Mouse (Mus musculus): Measurements from ENCODE around the gene Rc3h2. TPM values are rescaled to one million over a fixed set of nuclear protein-coding genes. Genes with fewer than 3 reads are reported as not detected.

The Rc3h2 gene
- polyA plus RNA-seq, 1 experiment from 2014 or later = 33.4 TPM

- no peaks in the 10 kb centered on the region for H3K4me1 ChIP-seq (replicated peaks; ENCODE audit: control insufficient read depth, insufficient read depth, low read length)
- under 1% methylated on average over 41 of the region's 42 CpGs for WGBS
Observed at GRCm38 (mm10) chr2:37358633-37359540, 63.8 kb downstream of the Rc3h2 start, which contains the start of gene Pdcl. Pdcl (minus strand) TSS chr2:37359332.

DNA sequence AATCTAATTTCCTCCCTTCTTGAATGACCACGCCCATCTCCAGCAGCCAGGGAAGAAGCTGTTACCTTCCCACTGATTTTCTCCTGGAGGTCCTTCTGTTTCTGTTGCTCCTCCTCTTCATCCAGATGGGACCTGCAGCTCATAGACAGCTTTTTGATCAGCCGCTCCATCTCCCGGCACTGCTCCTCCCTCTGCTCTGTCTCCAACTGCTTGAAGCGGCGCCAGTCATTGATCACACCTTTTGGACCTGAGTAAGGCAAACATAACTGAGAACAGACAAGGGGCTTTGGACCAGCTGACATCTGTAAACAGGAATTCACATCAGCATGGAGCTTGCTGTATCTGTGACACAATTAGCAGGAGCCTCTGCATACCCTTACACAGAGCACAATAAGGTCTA, 67.1 kb downstream of the Rc3h2 start:
- Histone ChIP-seq H3K4me2 (replicated peaks; ENCODE audit: low read depth, low read length) (no peak overlapping the region), H3K9ac (ENCODE audit: low read depth, low read length) (no peak overlapping the region), H3K4me3 (ENCODE audit: low read depth, low read length) (no peak overlapping the region), H3K27me3 (ENCODE audit: control insufficient read depth, insufficient read depth, low read length) (no peaks in the 10 kb centered on the region), H3K36me3 (ENCODE audit: control insufficient read depth, insufficient read depth, low read length) (peaks cover 24% of the 10 kb centered on the region), H3K9me3 (ENCODE audit: control insufficient read depth, low read length) (no peaks in the 10 kb centered on the region), H3K27ac (ENCODE audit: low read depth, low read length) (no peak overlapping the region), H3K4me1 (replicated peaks; ENCODE audit: control insufficient read depth, insufficient read depth, low read length) (no peaks in the 10 kb centered on the region)
- ATAC-seq (ENCODE audit: low FRiP score) (no peak), DNase-seq (ENCODE audit: low spot score) (no peak)
- 98% methylated on average over 5 of the region's 5 CpGs for WGBS

More at GRCm38 (mm10) chr2:37358633-37359540, 63.8 kb downstream of the Rc3h2 start, which contains the start of gene Pdcl:
- peak; percentile 99 for ATAC-seq (ENCODE audit: low FRiP score)
- Histone ChIP-seq H3K9ac (ENCODE audit: low read depth, low read length) (peak within 1 kb of the TSS; percentile 72), H3K36me3 (ENCODE audit: control insufficient read depth, insufficient read depth, low read length) (peaks cover 10% of the 10 kb centered on the region; the same call in 1 of the 2 replicates), H3K4me3 (ENCODE audit: low read depth, low read length) (peak within 1 kb of the TSS; percentile 67), H3K27ac (ENCODE audit: low read depth, low read length) (peak within 1 kb of the TSS; percentile 92), H3K4me2 (replicated peaks; ENCODE audit: low read depth, low read length) (peak within 1 kb of the TSS; percentile 30), H3K27me3 (ENCODE audit: control insufficient read depth, insufficient read depth, low read length) (no peaks in the 10 kb centered on the region), H3K9me3 (ENCODE audit: control insufficient read depth, low read length) (no peaks in the 10 kb centered on the region)
- peak; percentile 90 for DNase-seq (ENCODE audit: low spot score)

DNA sequence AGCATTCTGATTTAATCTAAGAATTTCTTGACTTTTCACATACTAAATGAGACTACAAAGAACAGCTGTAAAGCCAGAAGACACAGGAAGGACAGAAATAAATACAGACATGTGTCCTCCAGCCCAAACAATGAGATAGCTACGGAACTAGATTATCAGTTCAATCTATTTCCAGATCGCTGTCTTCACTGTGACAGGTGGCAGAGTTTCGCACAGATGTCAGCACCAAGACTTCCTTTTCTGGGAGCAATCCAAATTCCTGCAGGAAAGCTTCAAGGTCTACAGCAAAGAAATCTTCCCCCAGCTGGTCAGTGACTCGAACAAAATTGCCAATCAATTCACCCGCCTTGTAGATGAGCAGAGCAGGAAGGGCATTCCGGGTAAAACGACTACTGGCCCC, 71.0 kb downstream of the Rc3h2 start:
- H3K27ac ChIP-seq (ENCODE audit: low read depth, low read length) = no peak overlapping the region
- no peak overlapping the region for H3K4me2 ChIP-seq (replicated peaks; ENCODE audit: low read depth, low read length)
- H3K36me3 ChIP-seq (ENCODE audit: control insufficient read depth, insufficient read depth, low read length) = peaks cover 24% of the 10 kb centered on the region
- no peak overlapping the region for H3K9ac ChIP-seq (ENCODE audit: low read depth, low read length)
- WGBS = 94% methylated on average over 7 of the region's 7 CpGs
- ATAC-seq (ENCODE audit: low FRiP score) (no peak), DNase-seq (ENCODE audit: low spot score) (no peak)
- H3K4me1 ChIP-seq (replicated peaks; ENCODE audit: control insufficient read depth, insufficient read depth, low read length) = no peaks in the 10 kb centered on the region
- H3K27me3 ChIP-seq (ENCODE audit: control insufficient read depth, insufficient read depth, low read length) = no peaks in the 10 kb centered on the region
- H3K4me3 ChIP-seq (ENCODE audit: low read depth, low read length) = no peak overlapping the region
- no peaks in the 10 kb centered on the region for H3K9me3 ChIP-seq (ENCODE audit: control insufficient read depth, low read length)

GRCm38 (mm10) chr2:37338497-37339187, 84.1 kb downstream of the Rc3h2 start:
- Histone ChIP-seq H3K27me3 (ENCODE audit: control insufficient read depth, insufficient read depth, low read length) (no peaks in the 10 kb centered on the region), H3K27ac (ENCODE audit: low read depth, low read length) (no peak overlapping the region), H3K4me2 (replicated peaks; ENCODE audit: low read depth, low read length) (no peak overlapping the region), H3K4me3 (ENCODE audit: low read depth, low read length) (no peak overlapping the region), H3K9ac (ENCODE audit: low read depth, low read length) (no peak overlapping the region), H3K36me3 (ENCODE audit: control insufficient read depth, insufficient read depth, low read length) (no peaks in the 10 kb centered on the region), H3K9me3 (ENCODE audit: control insufficient read depth, low read length) (no peaks in the 10 kb centered on the region), H3K4me1 (replicated peaks; ENCODE audit: control insufficient read depth, insufficient read depth, low read length) (no peaks in the 10 kb centered on the region)
- WGBS = 64% methylated on average over 10 of the region's 10 CpGs
- DNase-seq (ENCODE audit: low spot score) = peak; percentile 68
- ATAC-seq (ENCODE audit: low FRiP score) = no peak

- H3K27me3 ChIP-seq (ENCODE audit: control insufficient read depth, insufficient read depth, low read length) = no peaks in the 10 kb centered on the region
- H3K9ac ChIP-seq (ENCODE audit: low read depth, low read length) = no peak overlapping the region
- WGBS = 85% methylated on average over 2 of the region's 2 CpGs
- no peak for DNase-seq (ENCODE audit: low spot score)
- H3K27ac ChIP-seq (ENCODE audit: low read depth, low read length) = no peak overlapping the region
- no peaks in the 10 kb centered on the region for H3K36me3 ChIP-seq (ENCODE audit: control insufficient read depth, insufficient read depth, low read length)
- H3K4me1 ChIP-seq (replicated peaks; ENCODE audit: control insufficient read depth, insufficient read depth, low read length) = no peaks in the 10 kb centered on the region
- no peaks in the 10 kb centered on the region for H3K9me3 ChIP-seq (ENCODE audit: control insufficient read depth, low read length)
- no peak overlapping the region for H3K4me2 ChIP-seq (replicated peaks; ENCODE audit: low read depth, low read length)
- H3K4me3 ChIP-seq (ENCODE audit: low read depth, low read length) = no peak overlapping the region
- ATAC-seq (ENCODE audit: low FRiP score) = no peak
Observed at GRCm38 (mm10) chr2:37333321-37333720, 89.4 kb downstream of the Rc3h2 start.

- WGBS = 85% methylated on average over 1 of the region's 1 CpGs
- Histone ChIP-seq H3K36me3 (ENCODE audit: control insufficient read depth, insufficient read depth, low read length) (no peaks in the 10 kb centered on the region), H3K4me3 (ENCODE audit: low read depth, low read length) (no peak within 1 kb of the TSS), H3K27ac (ENCODE audit: low read depth, low read length) (no peak within 1 kb of the TSS), H3K9me3 (ENCODE audit: control insufficient read depth, low read length) (no peaks in the 10 kb centered on the region), H3K27me3 (ENCODE audit: control insufficient read depth, insufficient read depth, low read length) (no peaks in the 10 kb centered on the region), H3K4me2 (replicated peaks; ENCODE audit: low read depth, low read length) (no peak within 1 kb of the TSS), H3K9ac (ENCODE audit: low read depth, low read length) (no peak within 1 kb of the TSS), H3K4me1 (replicated peaks; ENCODE audit: control insufficient read depth, insufficient read depth, low read length) (no peaks in the 10 kb centered on the region)
- ATAC-seq (ENCODE audit: low FRiP score) = no peak
- DNase-seq (ENCODE audit: low spot score) = no peak
Observed at GRCm38 (mm10) chr2:37326215-37326614, 96.5 kb downstream of the Rc3h2 start, which contains the start of gene Olfr368. Olfr368 (plus strand) TSS chr2:37326515.

Other genes starting within 250 kb of the Rc3h2 start
- not detected in 2 replicates for gene Olfr365, start 234.7 kb downstream of the Rc3h2 start, polyA plus RNA-seq (2014; fragmentation: Nextera tagmentation; extraction: Ambion mirVana)
- gene Olfr366, start 211.3 kb downstream of the Rc3h2 start, polyA plus RNA-seq (2014; fragmentation: Nextera tagmentation; extraction: Ambion mirVana) = not detected in 2 replicates
- gene Olfr368, start 96.4 kb downstream of the Rc3h2 start, polyA plus RNA-seq (2014; fragmentation: Nextera tagmentation; extraction: Ambion mirVana) = not detected in 2 replicates
- 76.5 and 83.5 TPM in 2 replicates for gene Pdcl, start 63.6 kb downstream of the Rc3h2 start, polyA plus RNA-seq (2014; fragmentation: Nextera tagmentation; extraction: Ambion mirVana)
- 12.5 and 13.6 TPM in 2 replicates for gene Zbtb26, start 20.2 kb upstream of the Rc3h2 start, polyA plus RNA-seq (2014; fragmentation: Nextera tagmentation; extraction: Ambion mirVana)
- 6.4 and 7.2 TPM in 2 replicates for gene Zbtb6, start 20.3 kb upstream of the Rc3h2 start, polyA plus RNA-seq (2014; fragmentation: Nextera tagmentation; extraction: Ambion mirVana)
- gene Rabgap1, start 20.4 kb upstream of the Rc3h2 start, polyA plus RNA-seq (2014; fragmentation: Nextera tagmentation; extraction: Ambion mirVana) = 51.3 and 86.2 TPM in 2 replicates
- gene Gpr21, start 93.4 kb upstream of the Rc3h2 start, polyA plus RNA-seq (2014; fragmentation: Nextera tagmentation; extraction: Ambion mirVana) = 3.2 and 3.9 TPM in 2 replicates

Measured in hindbrain, embryonic 11.5 days (tissue).